Mouse (Mus musculus) bone marrow macrophage, adult 2 months (primary cell): Measurements from ENCODE around the gene Shprh.

ENCODE experiments used
- CTCF ChIP-seq: IDR thresholded peaks from 2 replicates; pipeline ENCODE4 v1.5.1; 2012; ENCODE audit warnings: low read depth, mild to moderate bottlenecking, low read length, moderate library complexity
- POLR2A ChIP-seq: IDR thresholded peaks from 2 replicates; pipeline ENCODE4 v1.6.1; 2012; ENCODE audit warnings: mild to moderate bottlenecking, low read depth, low read length, borderline replicate concordance

DNA sequence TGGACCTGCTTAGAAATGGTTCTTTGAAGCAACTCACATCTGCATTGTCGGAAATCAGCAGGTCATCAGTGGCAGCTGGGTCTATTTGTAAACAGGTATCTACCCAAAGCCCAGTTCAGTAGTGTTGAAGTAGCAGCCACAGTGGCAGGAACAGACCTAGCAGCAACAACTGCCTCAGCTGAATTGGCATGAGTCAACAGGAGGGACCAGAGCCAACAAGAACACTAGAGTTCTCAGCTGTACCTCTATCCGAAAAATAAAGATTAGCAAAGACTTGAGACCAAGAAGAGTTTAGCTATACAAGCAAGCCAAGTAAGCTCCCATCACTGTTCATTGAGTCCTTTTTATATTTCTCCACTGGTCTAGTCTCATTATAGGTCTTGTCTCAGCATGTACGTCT, 99.0 kb downstream of the Shprh start:
- no peak for TF ChIP-seq CTCF
- no peak for TF ChIP-seq POLR2A
